Mouse (Mus musculus) kidney, adult 8-10 months (tissue): ENCODE results near the gene Aup1.

ENCODE experiments used
- DNase-seq, 2 experiments: peaks; one replicate each; pipeline ENCODE4 v3.0.0; 2022

Aup1 gene

DNA sequence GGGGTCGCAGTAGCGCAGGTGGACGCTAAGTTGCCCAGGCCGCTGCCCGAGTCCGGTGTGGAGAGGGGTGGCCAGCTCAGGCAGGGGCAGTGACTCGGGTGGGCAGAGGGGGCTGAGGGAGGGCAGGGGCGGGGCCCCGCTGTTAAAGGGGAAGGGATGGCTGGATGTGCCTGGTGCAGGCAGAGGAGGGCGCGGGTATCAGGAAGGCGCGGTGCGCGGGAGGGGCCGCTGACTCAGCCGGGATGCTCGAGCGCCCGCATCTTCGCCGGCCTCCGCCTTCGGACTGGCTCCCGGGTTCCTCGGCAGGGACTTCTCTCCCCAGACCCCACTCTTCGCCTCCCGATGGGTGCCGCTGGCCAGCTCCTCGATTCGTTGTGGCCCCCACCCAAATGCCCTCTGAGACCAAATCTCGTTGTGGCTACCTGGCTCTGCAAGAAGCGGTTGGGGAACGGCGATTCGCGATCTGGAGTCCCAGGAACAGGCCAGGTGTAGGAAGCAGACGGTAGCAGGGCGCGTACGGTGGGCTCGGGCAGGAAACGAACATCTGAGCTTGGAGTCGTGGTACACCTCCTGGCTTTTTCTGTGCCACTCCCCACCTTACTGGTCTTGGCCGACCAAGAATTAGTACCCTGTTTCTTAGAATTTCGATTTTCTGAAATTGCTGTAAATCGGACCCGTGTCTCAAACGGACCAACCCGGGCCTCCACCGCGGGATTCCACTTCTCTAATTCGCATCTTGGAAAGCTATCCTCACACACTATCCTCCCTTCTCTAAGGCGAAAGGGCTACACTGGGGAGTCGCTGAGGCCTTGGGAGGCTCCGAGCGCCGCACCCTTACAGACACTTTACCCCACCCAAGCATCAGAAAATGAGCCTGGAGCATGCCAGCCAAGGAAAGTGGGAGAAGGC, 16.2 kb downstream of the Aup1 start:
- no peak for DNase-seq

DNA sequence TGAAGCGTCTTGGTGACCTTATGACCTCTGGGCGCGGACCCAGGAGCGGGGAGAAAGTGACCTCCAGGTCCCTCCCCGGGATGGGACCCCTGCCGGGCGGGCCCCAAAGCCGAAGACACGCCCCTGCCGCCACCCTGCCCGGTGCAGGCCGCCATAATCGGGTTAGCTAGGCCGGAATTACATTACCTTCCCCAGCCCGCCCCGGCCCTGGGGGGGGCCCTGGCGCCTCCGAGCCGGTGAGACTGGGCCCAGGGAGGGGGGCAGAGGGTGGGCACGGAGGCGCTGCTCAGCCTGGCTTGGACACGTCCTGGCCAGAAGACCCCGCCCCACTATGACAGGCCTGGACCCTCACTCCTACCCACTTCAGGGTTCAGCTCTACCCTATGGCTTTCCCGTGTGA, 16.9 kb downstream of the Aup1 start:
- DNase-seq, result no peak

DNA sequence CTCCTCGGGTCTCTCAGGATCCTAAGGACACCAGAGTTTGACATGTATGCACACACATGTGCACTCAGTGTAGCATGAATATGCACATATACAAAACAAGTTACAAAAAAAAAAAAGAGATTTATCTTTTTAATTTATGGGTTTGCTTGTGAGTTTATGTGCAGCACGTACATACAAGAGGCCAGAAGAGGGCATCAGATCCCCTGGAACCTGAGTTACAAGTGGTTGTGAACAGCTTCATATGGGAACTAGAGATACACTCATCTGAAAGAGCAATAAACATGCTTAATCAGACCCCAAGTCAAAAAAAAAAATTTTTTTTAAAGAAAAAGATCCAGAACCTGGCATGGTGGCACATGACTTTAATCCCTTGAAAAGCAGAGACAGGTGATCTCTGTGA, 20.7 kb downstream of the Aup1 start:
- no peak for DNase-seq

DNA sequence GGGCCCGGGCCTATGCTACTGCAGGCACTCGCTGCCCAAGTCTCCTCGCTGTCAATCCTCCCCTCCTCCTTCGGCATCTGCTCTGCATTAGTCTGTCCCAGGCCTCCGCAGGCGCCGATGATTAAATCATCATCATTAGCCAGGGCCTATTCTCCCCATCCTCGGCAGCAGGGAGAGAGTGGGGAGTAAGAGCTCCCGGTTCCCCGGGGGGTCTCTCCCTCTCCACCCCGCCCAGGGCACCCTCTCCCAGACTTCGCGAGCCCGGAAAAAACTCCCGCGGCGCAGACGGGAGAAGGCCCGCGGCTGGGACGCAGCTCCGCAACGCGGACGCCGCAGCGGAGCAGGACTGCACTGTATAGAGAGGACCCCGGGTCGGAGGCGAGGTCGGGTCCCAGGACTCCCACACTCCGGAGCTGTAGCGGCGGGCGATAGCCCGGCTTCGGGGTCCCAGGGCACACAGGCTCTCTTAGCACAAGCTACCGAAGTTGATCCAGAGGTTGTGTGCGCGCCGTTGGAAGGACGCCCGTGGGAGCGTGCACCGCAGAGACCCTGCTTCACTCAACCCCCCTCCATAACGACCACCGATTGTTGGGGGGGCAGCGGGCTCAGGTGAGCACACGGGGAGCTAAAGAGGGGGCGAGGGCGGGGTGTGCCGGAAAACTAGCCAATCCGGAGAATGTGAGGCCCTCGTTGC, 23.5 kb downstream of the Aup1 start, which contains the start of gene Pcgf1:
Gene Pcgf1 (plus strand): TSS at position 240 of the 694 bp plus-strand sequence.
- peak in 1 of 2 experiments; percentile 39 for DNase-seq

DNA sequence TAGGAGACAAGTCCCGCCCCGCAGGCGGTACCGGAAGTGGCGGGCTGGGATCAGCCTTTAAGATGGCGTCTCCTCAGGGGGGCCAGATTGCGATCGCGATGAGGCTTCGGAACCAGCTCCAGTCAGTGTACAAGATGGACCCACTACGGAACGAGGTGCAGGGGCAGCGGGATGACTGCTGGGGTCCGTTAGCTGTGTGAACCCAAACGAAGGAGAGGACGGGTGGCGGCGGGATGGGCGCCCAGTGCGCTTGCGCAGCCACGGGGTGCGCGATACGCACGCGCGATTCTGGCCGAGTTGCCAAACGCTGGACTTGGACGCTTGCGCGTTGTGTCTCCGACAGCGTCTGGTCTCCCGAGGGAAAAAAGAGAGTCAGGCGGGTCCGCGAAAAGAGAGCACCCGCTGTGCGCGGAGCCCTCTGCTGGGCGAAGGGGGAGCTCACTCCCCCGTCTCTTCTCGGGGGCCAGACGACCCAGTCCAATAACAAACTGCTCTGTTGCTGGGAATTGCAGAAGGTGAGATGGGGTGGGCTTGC, 24.1 kb downstream of the Aup1 start:
- peak; percentile 99 to 100 for DNase-seq

DNA sequence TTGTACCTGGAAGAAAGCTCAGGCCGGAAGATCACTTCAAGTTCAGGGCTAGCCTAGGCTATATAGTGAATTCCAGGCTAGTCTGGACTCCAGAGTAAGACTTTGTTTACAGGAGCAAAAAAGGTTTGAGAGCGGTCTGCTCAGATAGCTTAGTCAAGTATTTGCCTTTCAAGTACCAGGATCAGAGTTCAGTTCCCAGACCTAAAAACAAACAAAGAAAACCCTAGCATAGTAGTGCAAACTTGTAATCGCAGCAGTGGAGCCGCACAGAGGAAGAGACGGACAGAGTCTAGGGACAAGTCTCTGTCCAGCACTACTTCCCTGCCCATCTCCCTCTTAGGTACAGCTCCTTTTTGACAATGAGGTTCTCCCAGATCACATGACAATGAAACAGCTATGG, 25.9 kb downstream of the Aup1 start:
- DNase-seq, result no peak

DNA sequence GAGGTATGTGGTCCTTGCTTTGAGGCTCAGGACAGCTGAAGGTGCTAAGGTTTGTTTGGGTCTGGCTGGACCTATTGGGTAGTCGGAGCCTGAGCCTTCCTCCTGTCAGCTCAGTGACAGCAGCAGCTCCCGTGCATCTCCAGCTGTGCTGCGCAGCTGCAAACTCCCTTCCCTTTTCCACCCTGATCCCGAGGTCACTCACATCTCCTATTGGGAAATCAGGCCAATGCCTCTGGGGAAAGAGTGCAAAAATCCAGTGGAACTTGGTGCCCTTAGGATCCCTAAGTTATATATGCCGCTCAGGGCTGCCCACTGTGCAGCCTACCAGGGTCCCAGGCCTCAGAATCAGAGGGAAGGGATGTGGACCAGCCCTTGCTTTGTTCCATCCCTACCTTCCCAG, 29.2 kb downstream of the Aup1 start:
- DNase-seq, result no peak

DNA sequence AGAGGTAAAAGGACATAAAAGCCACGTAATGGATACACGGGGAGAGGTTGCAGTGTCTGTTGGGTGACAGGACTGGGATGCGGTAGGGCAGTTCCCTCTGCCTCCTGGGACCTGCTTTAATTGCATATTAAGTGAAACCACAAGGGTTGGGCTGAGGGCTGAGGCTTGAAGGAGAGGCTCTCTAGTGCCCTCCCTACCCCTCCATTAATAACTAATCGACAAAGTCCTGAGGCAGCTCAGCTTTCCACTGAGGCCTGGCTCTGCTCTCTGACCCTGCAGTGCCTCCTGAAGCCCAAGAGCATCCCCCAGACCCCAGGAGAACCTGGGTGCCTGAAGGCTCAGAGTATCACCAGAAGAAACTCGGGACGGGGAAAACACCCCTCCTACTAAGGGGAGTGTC, 30.2 kb downstream of the Aup1 start:
- DNase-seq, result no peak

DNA sequence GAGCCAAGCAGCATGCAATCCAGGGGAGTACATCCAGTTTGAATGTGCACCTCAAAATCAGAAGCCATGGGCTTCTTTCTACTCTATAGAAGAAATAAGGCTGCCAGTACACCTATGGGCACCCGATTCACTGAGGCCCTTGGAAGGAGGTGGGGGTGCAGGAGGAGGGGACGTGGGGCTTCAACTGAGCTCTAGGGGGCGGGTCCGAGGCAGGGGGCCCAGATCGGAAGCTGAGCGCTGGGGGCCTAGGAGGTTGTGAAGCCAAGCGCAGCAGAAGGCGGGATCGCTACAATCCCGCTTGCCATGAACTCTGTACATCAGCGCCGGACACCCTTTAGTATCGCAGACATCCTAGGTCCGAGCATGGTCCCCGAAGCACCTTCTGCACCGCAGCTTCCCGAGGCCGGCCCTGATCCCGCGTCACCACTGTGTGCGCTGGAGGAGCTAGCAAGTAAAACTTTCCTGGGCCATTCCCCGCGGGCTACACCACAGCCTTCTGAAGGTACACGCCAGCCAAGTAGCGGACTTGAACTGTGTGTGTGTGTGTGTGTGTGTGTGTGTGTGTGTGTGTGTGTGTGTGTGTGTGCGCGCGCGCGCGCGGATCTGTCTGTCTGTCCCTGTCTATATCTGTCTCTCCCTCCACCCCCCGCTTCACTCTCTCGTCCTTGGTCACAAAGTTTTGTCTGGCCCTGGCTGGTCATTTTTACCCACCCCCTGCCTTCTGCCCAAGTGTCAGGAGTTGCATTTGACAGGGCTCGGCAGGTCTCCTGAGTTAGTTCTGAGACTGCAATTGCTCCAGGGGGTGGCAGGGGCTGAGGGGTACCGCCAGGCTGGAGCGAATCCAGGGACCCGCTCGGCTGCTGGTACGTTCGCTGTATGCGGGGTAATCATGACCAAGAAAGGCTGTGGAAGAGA, 32.1 kb downstream of the Aup1 start, which contains the start of gene Lbx2:
Gene Lbx2 (plus strand): TSS at position 247 of the 915 bp plus-strand sequence.
- DNase-seq, result no peak

DNA sequence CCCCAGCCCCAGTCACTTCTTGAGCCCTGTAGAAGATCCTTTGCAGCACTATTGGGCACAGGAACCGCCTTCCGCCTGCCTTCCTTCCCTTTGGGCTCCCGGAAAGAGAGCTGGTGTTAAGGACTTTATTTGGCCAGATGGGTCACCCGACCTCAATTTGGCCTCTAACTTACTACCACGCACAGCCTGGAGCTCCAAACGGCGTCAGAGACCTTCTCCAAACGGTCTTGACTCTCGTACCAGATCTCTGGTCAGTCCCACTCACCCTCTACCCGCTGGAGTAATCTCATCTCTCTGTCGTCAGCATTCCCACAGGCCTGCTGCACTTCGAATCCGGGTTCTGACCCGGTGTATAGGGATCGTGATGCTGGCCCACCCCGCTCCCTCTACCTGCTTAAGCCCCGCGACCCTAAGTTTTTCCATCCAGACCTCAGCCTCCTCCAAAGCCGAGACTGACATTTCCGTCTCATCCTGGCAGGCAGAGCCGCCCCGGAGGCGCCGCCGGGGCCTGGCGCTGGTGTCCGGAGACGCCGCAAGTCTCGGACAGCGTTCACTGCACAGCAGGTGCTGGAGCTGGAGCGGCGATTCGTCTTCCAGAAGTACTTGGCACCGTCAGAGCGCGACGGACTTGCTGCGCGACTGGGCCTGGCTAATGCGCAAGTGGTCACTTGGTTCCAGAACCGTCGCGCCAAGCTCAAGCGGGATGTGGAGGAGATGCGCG, 33.0 kb downstream of the Aup1 start:
- DNase-seq, result peak in 1 of 2 experiments; percentile 34

DNA sequence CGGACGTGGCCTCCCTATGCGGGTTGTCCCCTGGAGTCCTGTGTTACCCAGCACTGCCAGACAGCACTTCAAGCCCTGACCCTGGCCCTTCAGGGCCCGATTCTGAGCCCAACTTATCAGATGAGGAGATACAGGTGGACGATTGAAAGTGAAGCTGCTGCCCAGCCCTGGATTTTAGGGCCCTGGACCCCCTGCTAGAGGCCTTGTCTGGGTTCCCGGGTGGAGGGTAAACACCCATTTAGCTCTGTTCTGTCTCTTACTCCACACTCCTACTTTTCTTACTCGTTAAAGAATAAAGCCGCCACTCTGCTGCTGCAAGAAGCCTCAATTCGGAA, 33.6 kb downstream of the Aup1 start:
- DNase-seq, result no peak

DNA sequence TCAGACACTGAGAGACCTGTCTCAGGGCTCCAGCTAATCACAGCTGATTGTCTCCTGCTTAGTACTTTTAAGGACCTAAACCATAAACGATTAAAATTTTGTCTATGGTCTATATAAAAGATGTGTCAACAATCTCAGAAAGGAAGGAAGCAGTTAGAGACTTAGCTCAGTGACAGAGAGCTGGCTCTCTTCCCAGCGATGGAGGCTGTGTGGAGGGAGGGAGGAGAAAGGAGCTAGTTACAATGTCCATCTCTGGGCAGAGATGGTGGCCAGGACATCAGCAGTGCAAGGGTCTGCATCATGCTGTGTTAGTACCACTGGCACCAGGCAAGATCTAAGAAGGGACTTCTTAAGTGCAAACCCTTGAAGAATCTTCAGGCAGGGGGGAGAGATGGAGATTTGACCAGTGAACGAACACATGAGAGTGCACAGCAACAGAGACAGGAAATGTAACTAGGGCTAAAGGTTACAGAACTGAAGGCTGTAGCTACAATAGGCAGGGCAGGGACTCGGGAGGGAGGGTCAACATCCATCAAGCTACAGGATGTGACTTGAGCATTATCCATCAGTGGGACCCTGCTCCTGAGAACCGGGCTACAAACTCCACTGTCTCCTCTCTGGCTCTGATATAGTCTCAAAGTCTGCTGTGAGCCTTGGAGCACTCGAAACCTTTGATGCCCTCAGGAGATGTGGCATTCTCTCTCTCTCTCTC, 38.3 kb downstream of the Aup1 start:
- DNase-seq, result no peak

DNA sequence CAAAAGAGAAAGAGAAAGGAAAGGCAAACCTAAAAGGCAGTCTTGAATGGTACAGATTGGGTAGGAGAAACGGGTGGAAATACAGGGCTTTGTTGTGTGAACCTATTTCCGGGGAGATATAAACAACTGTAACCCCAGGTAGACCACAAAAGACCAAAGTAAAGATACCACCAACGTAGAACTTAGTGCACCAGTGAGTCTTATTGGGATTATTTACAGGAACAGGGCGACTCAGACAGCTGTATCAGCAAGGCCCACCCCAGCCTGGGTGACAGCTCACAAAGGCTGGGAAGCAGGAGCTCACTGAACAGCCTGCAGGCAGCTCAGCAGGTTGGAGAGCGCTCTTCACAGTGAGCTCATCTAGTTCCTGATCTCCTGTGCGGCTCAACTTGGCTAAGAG, 41.6 kb downstream of the Aup1 start:
- no peak for DNase-seq

DNA sequence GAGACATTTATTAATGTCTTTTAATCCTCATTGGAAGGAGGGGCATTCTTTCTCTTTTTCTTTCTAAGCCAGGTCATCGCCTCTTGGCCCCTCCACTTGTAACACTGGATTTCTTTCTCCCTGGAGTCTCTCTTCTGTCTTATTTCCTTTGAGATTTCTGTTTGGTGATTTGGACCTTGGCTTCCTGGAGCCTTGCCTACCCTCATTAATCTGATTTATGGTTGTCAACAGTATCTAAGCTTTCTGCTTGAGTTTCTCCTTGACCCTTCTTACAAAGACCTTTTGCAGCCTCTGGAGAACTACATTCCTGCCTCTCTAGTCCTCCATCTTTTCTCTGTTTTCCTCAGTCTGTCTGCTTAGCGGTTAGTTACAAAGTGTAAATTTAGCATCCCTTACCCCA, 44.1 kb downstream of the Aup1 start:
- peak; percentile 77 to 85 for DNase-seq

DNA sequence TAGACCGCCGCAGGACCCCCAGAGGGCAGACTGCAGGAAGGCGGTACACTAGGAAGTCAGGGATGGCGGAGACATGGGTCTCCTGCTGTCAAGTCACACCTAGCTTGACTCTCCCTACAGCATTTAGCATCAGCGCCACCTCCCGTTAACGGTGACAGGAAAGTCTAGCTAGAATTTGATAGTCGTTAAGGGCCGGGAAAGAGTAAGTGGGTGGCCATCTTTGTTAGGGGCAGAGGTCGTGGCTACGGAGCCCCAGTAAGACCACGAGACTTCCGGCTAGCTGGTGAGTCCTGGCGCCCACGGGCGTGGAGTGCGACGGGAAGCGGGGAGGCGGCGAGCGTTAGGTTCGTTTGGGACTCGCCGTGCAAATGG, 47.0 kb downstream of the Aup1 start, which contains the start of the genes Ccdc142 and Gm42688:
Gene Ccdc142 (plus strand): TSS at position 286 of the 372 bp plus-strand sequence.
Gene Gm42688 (plus strand): TSS at position 302 of the 372 bp plus-strand sequence.
- DNase-seq, result peak; percentile 94 to 95

DNA sequence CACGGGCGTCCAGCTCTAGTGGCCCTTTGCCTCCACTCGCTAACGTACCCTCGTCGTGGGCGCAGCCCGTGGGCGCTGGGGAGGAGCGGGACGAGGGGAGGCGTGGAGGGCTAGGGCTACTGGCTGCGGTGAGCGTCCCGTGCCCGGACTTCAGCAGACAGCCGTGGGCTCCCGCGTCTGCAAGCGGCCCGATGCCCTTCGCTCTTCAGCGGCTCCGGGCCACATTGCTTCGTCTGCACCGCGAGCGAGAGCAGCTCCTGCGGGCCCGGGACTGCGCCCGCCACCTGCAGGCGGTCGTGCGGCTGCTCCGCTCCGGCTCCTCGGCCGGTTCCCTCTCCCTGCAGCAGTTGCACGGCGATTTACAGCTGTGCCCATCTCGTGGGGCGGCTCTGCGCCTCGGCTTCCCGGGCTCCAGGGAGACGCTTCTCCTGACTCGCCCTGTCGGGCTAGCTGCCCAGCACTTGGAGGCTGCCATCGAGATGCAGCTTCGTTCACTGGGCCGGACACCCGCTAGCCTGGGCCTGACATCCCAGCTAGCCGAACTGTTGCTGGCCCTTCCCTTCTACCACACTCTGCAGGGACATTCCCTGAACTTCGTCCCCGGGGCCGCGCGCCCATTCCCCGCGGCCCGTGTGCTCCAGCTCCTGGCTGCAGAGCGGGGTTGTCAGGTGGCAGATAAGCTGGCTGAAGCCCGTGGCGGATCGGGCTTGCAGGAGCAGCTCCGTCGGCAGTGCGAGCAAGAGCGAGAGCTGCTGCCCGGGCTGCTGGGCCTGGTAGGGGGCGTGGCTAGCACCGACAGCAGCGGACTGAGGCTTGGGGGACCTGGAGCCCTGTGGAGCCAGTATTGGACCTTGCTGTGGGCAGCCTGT, 47.6 kb downstream of the Aup1 start:
- DNase-seq, result peak in 1 of 2 experiments; percentile 64

DNA sequence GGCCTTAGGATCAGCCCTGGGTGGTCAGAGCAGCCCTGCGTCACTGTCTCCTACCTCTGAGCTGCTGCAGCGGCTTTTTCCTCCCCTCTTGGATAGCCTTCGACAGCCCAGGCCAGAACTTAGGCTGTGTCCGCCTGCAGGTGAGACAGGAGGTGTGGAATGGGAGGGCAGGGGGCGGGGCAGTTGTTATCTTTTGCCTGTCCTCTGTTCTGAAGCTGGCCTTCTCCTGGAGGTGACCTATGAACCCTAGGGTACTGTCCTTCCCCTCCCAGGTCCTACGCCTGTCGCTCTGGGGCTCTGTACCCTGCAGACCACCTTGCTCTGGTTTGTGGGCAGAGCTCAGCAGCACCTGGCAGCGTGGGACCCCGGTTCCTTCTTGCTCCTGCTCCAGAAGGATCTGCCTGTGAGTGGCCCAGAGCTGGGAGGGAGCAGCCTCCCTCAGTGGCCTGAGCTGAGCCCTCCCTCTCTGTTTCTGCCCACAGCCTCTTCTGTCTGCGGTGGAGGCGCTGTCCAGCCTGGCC, 48.9 kb downstream of the Aup1 start:
- no peak for DNase-seq

DNA sequence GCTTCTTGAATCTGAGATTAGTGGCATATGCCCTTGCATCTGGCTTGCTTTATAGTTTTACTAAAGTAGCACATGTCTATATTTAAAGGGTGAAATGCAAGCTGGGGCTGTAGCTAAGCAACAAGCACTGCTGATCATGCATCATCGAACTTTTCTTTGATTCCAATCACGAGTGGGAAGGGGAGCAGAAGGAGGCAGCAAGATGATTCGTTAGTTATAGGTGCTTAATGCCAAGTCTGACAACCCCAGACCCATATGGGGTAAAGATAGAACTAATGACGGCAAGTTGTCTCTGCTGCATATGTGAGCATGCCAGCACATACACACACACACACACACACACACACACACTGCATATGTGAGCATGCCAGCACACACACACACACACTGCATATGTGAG, 49.8 kb downstream of the Aup1 start:
- DNase-seq, result no peak
